Mouse (Mus musculus) kidney, postnatal 0 days (tissue): ENCODE measurements around the gene Bdh1. TPM values are rescaled to one million over a fixed set of nuclear protein-coding genes. Genes with fewer than 3 reads are reported as not detected.
A peak's percentile ranks its signal among the peaks of the same experiment; 100 is the strongest.

Source experiments
- ATAC-seq: fragments of 200-750 bp; cut with Nextera tagmentation; replicated peaks from 2 replicates; pipeline ENCODE4 v1.8.0; 2017; ENCODE audit warnings: low read depth, moderate number of reproducible peaks, moderate TSS enrichment, moderate library complexity; ENCODE audit not compliant: low FRiP score
- DNase-seq: peaks from one replicate; pipeline ENCODE4 v3.0.0-alpha.2; 2016; ENCODE audit warnings: low spot score
- H3K27ac ChIP-seq: fragments of 300-500 bp; sonication (generic); 2 replicates; pipeline ENCODE4 v1.5.1; 2014; ENCODE audit warnings: mild to moderate bottlenecking
- H3K27me3 ChIP-seq: fragments of 300-500 bp; sonication (generic); 2 replicates; pipeline ENCODE4 v1.6.1; 2014; ENCODE audit warnings: low read length, mixed read lengths; ENCODE audit not compliant: insufficient read depth
- H3K36me3 ChIP-seq: fragments of 300-500 bp; sonication (generic); 2 replicates; pipeline ENCODE4 v1.6.1; 2014; ENCODE audit warnings: low read length, mixed read lengths; ENCODE audit not compliant: insufficient read depth
- H3K4me1 ChIP-seq: fragments of 300-500 bp; sonication (generic); replicated peaks from 2 replicates; pipeline ENCODE4 v1.6.1; 2014; ENCODE audit warnings: antibody characterized with exemption, low read length, mixed read lengths; ENCODE audit not compliant: insufficient read depth
- H3K4me2 ChIP-seq: fragments of 300-500 bp; sonication (generic); 2 replicates; pipeline ENCODE4 v1.6.1; 2014; ENCODE audit warnings: mild to moderate bottlenecking, low read length, moderate library complexity, mixed read lengths
- H3K4me3 ChIP-seq: fragments of 300-500 bp; sonication (generic); replicated peaks from 2 replicates; pipeline ENCODE4 v1.5.1; 2014; ENCODE audit warnings: low read depth, low read length
- H3K9ac ChIP-seq: fragments of 300-500 bp; sonication (generic); 2 replicates; pipeline ENCODE4 v1.6.1; 2014; ENCODE audit warnings: low read depth, low read length
- H3K9me3 ChIP-seq: fragments of 300-500 bp; sonication (generic); replicated peaks from 2 replicates; pipeline ENCODE4 v1.6.1; 2016; ENCODE audit warnings: low read length, inconsistent platforms, mixed read lengths
- CTCF ChIP-seq: IDR thresholded peaks from 2 replicates; pipeline ENCODE4 v1.5.1; 2016; ENCODE audit warnings: antibody characterized with exemption, low read depth, mild to moderate bottlenecking, moderate library complexity
- WGBS: fragments of 180-500 bp; shearing (Covaris S2); extraction: QIAGEN DNeasy Blood & Tissue Kit; methylation state at CpG from one replicate; pipeline ENCODE4 v1.1.7; 2014; 5-methylcytosine and 5-hydroxymethylcytosine counted together
- polyA plus RNA-seq: library from polyadenylated mRNA; unstranded; fragments of >200 nt; fragmentation: Nextera tagmentation; extraction: Ambion mirVana; gene quantifications from 2 replicates; pipeline ENCODE4 v1.2.1, GENCODE M21; 2015

Bdh1 gene
- polyA plus RNA-seq, 1 experiment from 2014 or later, result 88.8 TPM

DNA sequence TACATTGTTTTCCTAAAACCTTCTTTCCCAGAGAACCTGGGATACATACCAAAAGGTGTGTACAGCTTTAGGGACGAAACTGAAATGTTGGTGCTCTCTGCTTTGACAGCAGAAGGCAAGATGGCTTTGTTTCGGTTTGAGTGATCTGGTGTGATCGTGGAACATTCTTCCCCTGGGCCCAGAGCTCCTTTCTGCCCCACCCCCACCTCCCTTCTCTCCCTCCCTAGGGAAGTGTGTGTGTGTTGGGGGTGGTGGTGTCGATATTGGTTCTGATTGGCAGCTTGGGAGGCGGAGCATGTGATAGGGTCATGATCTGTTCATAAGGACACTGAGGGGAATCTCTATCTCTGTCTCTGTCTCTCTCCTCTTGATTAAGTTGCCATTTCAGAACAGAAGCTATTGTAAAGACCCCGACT is 71.5 kb downstream of the Bdh1 start:
- no peaks in the 10 kb centered on the region for H3K36me3 ChIP-seq
- TF ChIP-seq CTCF, result no peak
- 0 out of 2 replicates have a peak overlapping the region, but pooled peaks have one; percentile 31 for H3K27ac ChIP-seq
- H3K4me3 ChIP-seq, result no peak overlapping the region
- 64% methylated on average over 6 of the region's 6 CpGs for WGBS
- DNase-seq (no peak), ATAC-seq (0 out of 2 replicates have a peak, but pooled peaks have one; percentile 33)
- peaks cover 5% of the 10 kb centered on the region for H3K4me1 ChIP-seq
- H3K9ac ChIP-seq, result no peak overlapping the region
- no peaks in the 10 kb centered on the region for H3K9me3 ChIP-seq
- H3K27me3 ChIP-seq, result no peaks in the 10 kb centered on the region
- H3K4me2 ChIP-seq, result no peak overlapping the region

DNA sequence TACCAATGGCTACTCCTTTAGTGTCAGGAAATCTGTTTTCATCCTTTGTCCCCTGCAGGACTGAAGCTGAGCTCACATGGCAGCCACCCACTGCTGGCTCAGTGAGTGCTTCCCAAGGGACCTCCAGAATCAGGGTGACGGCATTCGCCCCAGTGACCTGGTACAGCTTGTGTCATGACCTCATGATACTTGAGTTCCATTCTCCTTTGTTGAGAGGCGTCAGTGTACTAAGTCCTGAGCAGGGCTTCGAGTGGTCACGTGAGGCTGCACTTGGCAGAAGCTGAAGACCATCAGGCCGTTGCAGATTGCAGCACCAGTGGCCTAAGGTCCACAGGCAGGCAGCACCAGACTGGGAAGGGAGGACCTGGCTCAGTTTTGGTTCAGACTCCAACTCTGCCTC is 71.9 kb downstream of the Bdh1 start:
- Histone ChIP-seq H3K4me1 (peaks cover 5% of the 10 kb centered on the region), H3K27ac (no peak overlapping the region), H3K27me3 (no peaks in the 10 kb centered on the region), H3K36me3 (no peaks in the 10 kb centered on the region), H3K4me3 (no peak overlapping the region), H3K9me3 (no peaks in the 10 kb centered on the region), H3K4me2 (no peak overlapping the region), H3K9ac (no peak overlapping the region)
- no peak for TF ChIP-seq CTCF
- DNase-seq (no peak), ATAC-seq (no peak)
- WGBS, result 56% methylated on average over 6 of the region's 6 CpGs

DNA sequence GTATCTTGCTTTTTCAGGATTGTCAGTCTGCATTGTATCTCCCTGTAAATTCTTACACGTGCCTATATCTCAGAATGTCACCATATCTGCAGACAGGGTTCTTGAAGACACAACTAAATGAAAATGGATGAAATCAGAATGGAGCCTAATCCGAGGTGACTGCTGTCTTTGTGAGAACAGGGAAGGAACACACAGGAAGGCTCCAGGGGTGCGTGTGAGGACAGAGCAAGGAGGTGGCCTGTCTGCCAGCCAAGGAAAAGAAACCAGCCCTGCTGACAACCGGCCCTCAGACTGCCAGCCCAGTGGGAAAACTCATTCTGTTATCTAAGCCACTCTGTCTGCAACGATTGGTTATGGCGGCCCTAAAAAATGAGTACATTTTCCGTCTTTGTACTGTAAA is 73.3 kb downstream of the Bdh1 start:
- no peak for TF ChIP-seq CTCF
- no peaks in the 10 kb centered on the region for H3K27me3 ChIP-seq
- no peak overlapping the region for H3K9ac ChIP-seq
- no peaks in the 10 kb centered on the region for H3K9me3 ChIP-seq
- no peak overlapping the region for H3K4me3 ChIP-seq
- no peak for DNase-seq
- ATAC-seq, result no peak
- H3K4me1 ChIP-seq, result peaks cover 5% of the 10 kb centered on the region
- WGBS, result 78% methylated on average over 7 of the region's 7 CpGs
- no peak overlapping the region for H3K4me2 ChIP-seq
- H3K27ac ChIP-seq, result no peak overlapping the region
- no peaks in the 10 kb centered on the region for H3K36me3 ChIP-seq

DNA sequence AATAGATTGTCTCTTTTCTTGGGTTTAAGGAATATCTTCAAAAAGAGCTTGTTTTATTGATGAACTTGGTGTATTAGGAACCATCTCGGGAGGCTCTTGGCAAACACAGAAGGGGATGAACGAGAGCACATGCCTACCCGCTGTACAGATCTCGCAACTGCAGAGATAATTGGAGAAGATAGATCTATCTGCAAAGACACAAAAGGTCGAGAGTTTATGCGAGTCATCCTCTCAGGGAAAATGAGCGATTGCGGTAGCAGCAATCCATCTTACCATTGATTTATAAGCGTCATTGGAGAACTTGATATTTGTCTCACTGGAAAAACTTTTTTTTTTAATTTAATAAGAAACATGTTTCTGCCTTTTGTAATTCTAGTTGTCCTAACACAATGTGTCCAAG is 73.7 kb downstream of the Bdh1 start:
- Histone ChIP-seq H3K4me1 (peaks cover 5% of the 10 kb centered on the region), H3K36me3 (no peaks in the 10 kb centered on the region), H3K9me3 (no peaks in the 10 kb centered on the region), H3K27me3 (no peaks in the 10 kb centered on the region), H3K4me2 (no peak overlapping the region), H3K4me3 (no peak overlapping the region), H3K9ac (no peak overlapping the region), H3K27ac (no peak overlapping the region)
- DNase-seq (no peak), ATAC-seq (no peak)
- no peak for TF ChIP-seq CTCF
- WGBS, result 83% methylated on average over 9 of the region's 9 CpGs

DNA sequence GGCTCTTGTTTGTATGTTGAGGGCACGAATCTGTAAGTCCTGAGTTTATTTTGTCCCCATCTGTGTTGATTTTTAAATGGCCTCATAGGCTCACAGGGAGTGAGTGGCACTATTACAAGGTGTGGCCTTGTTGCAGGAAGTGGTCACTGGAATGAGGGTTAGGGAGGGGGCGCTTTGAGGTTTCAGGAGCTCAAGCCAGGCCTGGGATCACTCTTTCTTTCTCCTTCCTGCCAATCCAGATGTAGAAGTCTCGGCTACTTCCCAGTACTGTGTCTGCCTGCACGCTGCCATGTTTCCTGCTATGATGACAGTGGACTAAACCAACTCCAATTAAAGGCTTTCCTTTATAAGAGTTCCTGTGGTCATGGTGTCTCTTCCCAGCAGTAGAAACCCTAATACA is 76.3 kb downstream of the Bdh1 start:
- WGBS, result 77% methylated on average over 4 of the region's 4 CpGs
- no peak for DNase-seq
- Histone ChIP-seq H3K4me1 (peaks cover 5% of the 10 kb centered on the region; the same call in 1 of the 2 replicates), H3K27ac (no peak overlapping the region), H3K4me2 (no peak overlapping the region), H3K9me3 (no peaks in the 10 kb centered on the region), H3K4me3 (no peak overlapping the region), H3K27me3 (no peaks in the 10 kb centered on the region), H3K36me3 (no peaks in the 10 kb centered on the region), H3K9ac (no peak overlapping the region)
- no peak for ATAC-seq
- TF ChIP-seq CTCF, result no peak

DNA sequence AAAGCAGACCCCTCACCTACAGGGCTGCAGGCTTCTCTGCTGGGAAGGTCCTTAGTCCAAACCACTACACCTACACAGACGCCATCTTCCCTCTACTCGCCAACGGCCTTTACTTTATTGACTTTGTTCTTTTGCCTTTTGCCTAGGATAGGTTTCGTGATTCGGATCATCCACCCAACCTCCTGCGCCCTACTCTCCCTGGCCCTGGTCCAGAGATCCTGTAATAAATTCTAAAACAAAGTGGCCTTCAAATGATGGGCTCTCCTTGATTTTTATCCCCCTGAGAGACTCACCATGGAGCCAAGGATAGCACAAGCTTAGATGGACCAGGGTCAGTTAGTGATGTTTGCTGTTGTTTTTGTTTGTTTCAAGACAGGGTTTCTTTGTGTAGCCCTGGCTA is 76.9 kb downstream of the Bdh1 start:
- DNase-seq, result no peak
- H3K36me3 ChIP-seq, result no peaks in the 10 kb centered on the region
- H3K27me3 ChIP-seq, result no peaks in the 10 kb centered on the region
- H3K4me3 ChIP-seq, result no peak overlapping the region
- 92% methylated on average over 6 of the region's 6 CpGs for WGBS
- no peak for TF ChIP-seq CTCF
- H3K4me1 ChIP-seq, result no peaks in the 10 kb centered on the region
- no peak overlapping the region for H3K9ac ChIP-seq
- ATAC-seq, result no peak
- no peak overlapping the region for H3K27ac ChIP-seq
- no peak overlapping the region for H3K4me2 ChIP-seq
- H3K9me3 ChIP-seq, result no peaks in the 10 kb centered on the region

DNA sequence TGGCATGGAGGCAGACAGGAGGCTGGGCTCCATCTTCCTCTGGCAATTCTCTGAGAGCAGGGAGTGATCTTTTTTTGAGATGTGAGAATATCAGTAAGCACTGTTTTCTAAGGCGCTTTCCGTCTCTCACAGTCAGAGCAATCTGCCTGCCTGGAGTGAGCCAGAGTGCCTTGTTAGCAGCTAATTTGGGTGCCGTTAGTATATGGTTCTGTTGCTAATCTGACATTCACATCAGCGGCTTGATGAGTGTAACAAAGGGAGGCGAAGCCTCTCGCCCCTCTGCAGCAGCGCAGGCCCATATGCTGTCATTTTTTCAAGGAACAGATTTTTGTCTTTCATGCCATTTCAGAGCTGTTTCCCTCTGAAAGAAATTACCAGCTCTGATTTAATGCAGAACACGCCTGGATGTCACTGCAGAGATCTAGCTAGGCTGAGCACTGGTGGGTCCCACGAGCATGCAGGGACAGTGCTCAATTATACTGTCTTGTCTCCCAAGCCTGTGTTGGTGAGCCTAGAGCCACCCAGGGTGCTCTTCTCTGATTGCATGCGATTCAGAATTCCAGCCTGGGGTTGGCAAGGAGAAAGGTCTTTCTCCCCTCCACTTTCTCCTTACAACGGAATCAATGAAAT is 77.7 kb downstream of the Bdh1 start:
- ATAC-seq (no peak), DNase-seq (no peak)
- Histone ChIP-seq H3K9me3 (no peaks in the 10 kb centered on the region), H3K27me3 (no peaks in the 10 kb centered on the region), H3K4me2 (no peak overlapping the region), H3K4me1 (no peaks in the 10 kb centered on the region), H3K27ac (no peak overlapping the region), H3K4me3 (no peak overlapping the region), H3K36me3 (no peaks in the 10 kb centered on the region), H3K9ac (no peak overlapping the region)
- WGBS, result 76% methylated on average over 11 of the region's 11 CpGs
- TF ChIP-seq CTCF, result no peak
